10 mouse cellular contexts compared by ENCODE assay signal in the genomic region with DNA sequence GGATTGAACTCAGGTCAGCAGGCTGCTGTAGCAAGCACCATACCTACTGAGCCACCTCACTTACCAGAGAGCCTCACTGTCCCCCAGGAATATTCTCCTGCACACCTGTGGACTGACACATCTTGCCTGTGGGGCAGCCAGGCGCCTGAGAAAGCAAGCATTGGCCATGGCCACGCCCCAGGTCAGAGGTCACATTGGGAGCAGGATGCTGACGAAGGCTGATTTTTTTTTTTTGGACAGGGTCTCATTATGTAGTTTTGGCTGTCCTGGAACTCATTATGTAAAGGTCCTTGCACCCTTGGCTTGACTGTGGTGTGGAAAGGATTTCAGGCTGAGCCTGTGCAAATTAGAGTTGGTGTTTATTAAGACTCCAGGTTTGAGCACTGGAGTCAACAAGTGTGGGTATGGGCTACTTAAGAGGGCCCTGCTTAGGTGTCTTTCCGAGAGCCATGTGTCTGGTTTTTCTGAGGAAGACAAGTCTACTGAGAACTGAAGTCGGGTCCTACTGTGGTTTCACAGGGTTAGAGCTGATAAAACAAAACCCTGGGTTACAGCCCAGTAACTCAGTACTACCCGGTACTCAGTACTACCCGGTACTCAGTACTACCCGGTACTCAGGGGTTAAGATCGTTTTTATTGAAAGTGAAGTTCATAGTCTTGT.
A peak's percentile ranks its signal among the peaks of the same experiment; 100 is the strongest.
DNase-seq lines count a peak whose midpoint lies in the region; TF ChIP-seq lines count a peak whose summit lies in the region.
"Had no signal": no experiment of that assay in that cellular context is flagged by ENCODE, and none has a peak within 500 bp of the region (broad histone marks: within the 10 kb centered on the region; RNA-seq: fewer than 3 reads in every experiment).

No protein-coding gene starts in this region.

- no peaks in the 10 kb centered on the region for H3K36me3 ChIP-seq in thymus, adult 2 months (ENCODE audit: control insufficient read depth, insufficient read depth, low read length)
- H3K36me3 ChIP-seq: midbrain, embryonic 13.5 days had no signal

- peak overlapping the region; percentile 6; the same call in 1 of the 2 replicates for H3K27ac ChIP-seq in thymus, adult 2 months (ENCODE audit: control insufficient read depth, insufficient read depth, low read length)

- H3K4me3 ChIP-seq in thymus, adult 2 months (ENCODE audit: control insufficient read depth, insufficient read depth, low read length): no peak overlapping the region
- H3K4me3 ChIP-seq: midbrain, embryonic 13.5 days had no signal

- H3K4me1 ChIP-seq in thymus, adult 2 months (replicated peaks; ENCODE audit: control insufficient read depth, insufficient read depth, low read length): peaks cover 92% of the 10 kb centered on the region

- peak; percentile 68 to 74 for DNase-seq in kidney, postnatal 25 days
- DNase-seq in kidney, adult 11 months: no peak
- DNase-seq in thymus, adult 2 months: no peak
- DNase-seq in thymus, postnatal 0 days (ENCODE audit: low spot score): no peak
- DNase-seq in embryo, embryonic 10.5 days (ENCODE audit: low spot score): peak; percentile 69
- DNase-seq in cerebellum, adult 18-20 months: no peak
- DNase-seq in left cerebral cortex, postnatal 10 days (ENCODE audit: extremely low spot score in 1 of 2, low spot score in 2 of 2): no peak
- DNase-seq: adrenal gland, adult 8-10 months; heart, postnatal 36 days had no signal

- intact Hi-C loops in left cerebral cortex, postnatal 10 days (cut with DNase I): no loop called here

- WGBS in thymus, adult 2 months: 63% methylated on average over 9 of the region's 9 CpGs

- H3K27me3 ChIP-seq in thymus, adult 2 months (ENCODE audit: control insufficient read depth, insufficient read depth, low read length): no peaks in the 10 kb centered on the region
- H3K27me3 ChIP-seq: midbrain, embryonic 13.5 days had no signal

- TF ChIP-seq CTCF in thymus, adult 2 months (IDR thresholded peaks at IDR 0.05; ENCODE audit: borderline replicate concordance, control insufficient read depth, extremely low read depth, insufficient read depth, low read length, poor library complexity): no peak

- TF ChIP-seq POLR2A in thymus, adult 2 months (IDR thresholded peaks at IDR 0.05; ENCODE audit: control insufficient read depth, extremely low read depth, insufficient read depth, low read length, poor library complexity): no peak

Comparison
In these comparisons a context has a peak if more than half of its experiments do, and no peak if none do; other contexts are left out.
1. DNase-seq: peak in kidney, postnatal 25 days (2 of 2) and embryo, embryonic 10.5 days (single experiment); none in kidney, adult 11 months (single experiment), thymus, adult 2 months (single experiment), thymus, postnatal 0 days (single experiment), cerebellum, adult 18-20 months (0 of 2) and left cerebral cortex, postnatal 10 days (0 of 2).